Mouse (Mus musculus) liver, embryonic 11.5 days (tissue): Measurements from ENCODE around the gene Rbm25. TPM values are rescaled to one million over a fixed set of nuclear protein-coding genes. Genes with fewer than 3 reads are reported as not detected.
A peak's percentile ranks its signal among the peaks of the same experiment; 100 is the strongest.
"Not testable (repeated sequence)": the region's sequence is repeated elsewhere in the genome, so short reads cannot be mapped to it uniquely, and the experiment has no call there.

ENCODE experiments used
- ATAC-seq: fragments of 200-750 bp; cut with Nextera tagmentation; replicated peaks from 2 replicates; pipeline ENCODE4 v1.8.0; 2017; ENCODE audit warnings: moderate number of reproducible peaks, mild to moderate bottlenecking, moderate TSS enrichment, moderate library complexity; ENCODE audit not compliant: low FRiP score
- DNase-seq: peaks from one replicate; pipeline ENCODE4 v3.0.0-alpha.2; 2017; ENCODE audit warnings: low spot score
- H3K27ac ChIP-seq: fragments of 300-500 bp; sonication (generic); 2 replicates; pipeline ENCODE4 v1.5.1; 2014; ENCODE audit warnings: mild to moderate bottlenecking, low read depth, low read length, control low read depth
- H3K27me3 ChIP-seq: fragments of 300-500 bp; sonication (generic); replicated peaks from 2 replicates; pipeline ENCODE4 v1.6.1; 2014; ENCODE audit warnings: low read length, mixed read lengths; ENCODE audit not compliant: control insufficient read depth, insufficient read depth
- H3K36me3 ChIP-seq: fragments of 300-500 bp; sonication (generic); 2 replicates; pipeline ENCODE4 v1.6.1; 2014; ENCODE audit warnings: mild to moderate bottlenecking, low read length, moderate library complexity, mixed read lengths; ENCODE audit not compliant: control insufficient read depth, insufficient read depth
- H3K4me1 ChIP-seq: fragments of 300-500 bp; sonication (generic); replicated peaks from 2 replicates; pipeline ENCODE4 v1.6.1; 2014; ENCODE audit warnings: low read length, mixed read lengths; ENCODE audit not compliant: control insufficient read depth, insufficient read depth
- H3K4me2 ChIP-seq: fragments of 300-500 bp; sonication (generic); 2 replicates; pipeline ENCODE4 v1.6.1; 2014; ENCODE audit warnings: mild to moderate bottlenecking, control low read depth, moderate library complexity
- H3K4me3 ChIP-seq: fragments of 300-500 bp; sonication (generic); 2 replicates; pipeline ENCODE4 v1.5.1; 2014; ENCODE audit warnings: low read depth, low read length, control low read depth
- H3K9ac ChIP-seq: fragments of 300-500 bp; sonication (generic); 2 replicates; pipeline ENCODE4 v1.6.1; 2014; ENCODE audit warnings: low read depth, low read length, control low read depth
- H3K9me3 ChIP-seq: fragments of 300-500 bp; sonication (generic); 2 replicates; pipeline ENCODE4 v1.6.1; 2016; ENCODE audit warnings: low read length, inconsistent platforms, mixed read lengths; ENCODE audit not compliant: control insufficient read depth
- WGBS: fragments of 180-500 bp; shearing (Covaris S2); extraction: QIAGEN DNeasy Blood & Tissue Kit; methylation state at CpG from one replicate; pipeline ENCODE4 v1.1.7; 2014; 5-methylcytosine and 5-hydroxymethylcytosine counted together
- polyA plus RNA-seq: library from polyadenylated mRNA; unstranded; fragments of >200 nt; fragmentation: Nextera tagmentation; extraction: Ambion mirVana; gene quantifications from 2 replicates; pipeline ENCODE4 v1.2.1, GENCODE M21; 2014

Gene Rbm25
- polyA plus RNA-seq, 1 experiment from 2014 or later = 239 TPM

- 77% methylated on average over 2 of the region's 2 CpGs for WGBS
- Histone ChIP-seq H3K9me3 (no peaks in the 10 kb centered on the region), H3K4me2 (no peak overlapping the region), H3K4me1 (peaks cover 4% of the 10 kb centered on the region), H3K27ac (no peak overlapping the region), H3K27me3 (no peaks in the 10 kb centered on the region), H3K36me3 (no peaks in the 10 kb centered on the region; the same call in 1 of the 2 replicates), H3K9ac (no peak overlapping the region), H3K4me3 (no peak overlapping the region)
- DNase-seq (no peak), ATAC-seq (no peak)
These were observed 33.2 kb upstream of the Rbm25 start for GRCm38 (mm10) chr12:83597881-83598280.

- ATAC-seq (peak; percentile 58), DNase-seq (no peak)
- WGBS = 74% methylated on average over 5 of the region's 5 CpGs
- peaks cover 4% of the 10 kb centered on the region for H3K4me1 ChIP-seq
- H3K9ac ChIP-seq = no peak overlapping the region
- H3K4me3 ChIP-seq = no peak overlapping the region
- H3K27ac ChIP-seq = no peak overlapping the region
- no peaks in the 10 kb centered on the region for H3K36me3 ChIP-seq
- no peaks in the 10 kb centered on the region for H3K27me3 ChIP-seq
- no peak overlapping the region for H3K4me2 ChIP-seq
- H3K9me3 ChIP-seq = no peaks in the 10 kb centered on the region
These were observed 28.8 kb upstream of the Rbm25 start for GRCm38 (mm10) chr12:83602285-83602684.

- H3K36me3 ChIP-seq, ATAC-seq, H3K9ac ChIP-seq, DNase-seq, H3K27me3 ChIP-seq, H3K4me3 ChIP-seq, H3K4me2 ChIP-seq, H3K27ac ChIP-seq, H3K4me1 ChIP-seq, H3K9me3 ChIP-seq: not testable (repeated sequence)
- WGBS = 93% methylated on average over 2 of the region's 2 CpGs
These were observed 24.6 kb upstream of the Rbm25 start for GRCm38 (mm10) chr12:83606411-83606810.

GRCm38 (mm10) chr12:83617261-83617660, 13.8 kb upstream of the Rbm25 start:
- no peak for ATAC-seq

GRCm38 (mm10) chr12:83618981-83619380, 12.1 kb upstream of the Rbm25 start:
- Histone ChIP-seq H3K4me1 (no peaks in the 10 kb centered on the region), H3K9ac (no peak overlapping the region), H3K27me3 (no peaks in the 10 kb centered on the region), H3K4me2 (no peak overlapping the region), H3K4me3 (no peak overlapping the region), H3K36me3 (no peaks in the 10 kb centered on the region), H3K9me3 (no peaks in the 10 kb centered on the region), H3K27ac (no peak overlapping the region)
- ATAC-seq (no peak), DNase-seq (no peak)
- 71% methylated on average over 2 of the region's 2 CpGs for WGBS

More at GRCm38 (mm10) chr12:83617261-83617660, 13.8 kb upstream of the Rbm25 start:
- Histone ChIP-seq H3K9ac (no peak overlapping the region), H3K27ac (no peak overlapping the region), H3K4me2 (no peak overlapping the region), H3K36me3 (no peaks in the 10 kb centered on the region), H3K4me3 (no peak overlapping the region), H3K4me1 (no peaks in the 10 kb centered on the region), H3K27me3 (no peaks in the 10 kb centered on the region), H3K9me3 (no peaks in the 10 kb centered on the region)
- DNase-seq = no peak
- WGBS = 88% methylated on average over 5 of the region's 5 CpGs

- H3K9ac ChIP-seq, ATAC-seq, H3K4me1 ChIP-seq, H3K36me3 ChIP-seq, H3K27ac ChIP-seq, H3K9me3 ChIP-seq, DNase-seq, H3K27me3 ChIP-seq: not testable (repeated sequence)
- Histone ChIP-seq H3K4me2 (peak overlapping the region; percentile 45), H3K4me3 (peak overlapping the region; percentile 10; the same call in 1 of the 2 replicates)
- WGBS = 39% methylated on average over 23 of the region's 23 CpGs
These were observed 10.3 kb upstream of the Rbm25 start for GRCm38 (mm10) chr12:83620694-83621093.

GRCm38 (mm10) chr12:83622031-83622755, 8.8 kb upstream of the Rbm25 start:
- H3K36me3 ChIP-seq = no peaks in the 10 kb centered on the region
- ATAC-seq (no peak), DNase-seq (no peak)
- no peak overlapping the region for H3K4me3 ChIP-seq
- no peak overlapping the region for H3K9ac ChIP-seq
- no peak overlapping the region for H3K27ac ChIP-seq
- H3K4me1 ChIP-seq = no peaks in the 10 kb centered on the region
- no peaks in the 10 kb centered on the region for H3K9me3 ChIP-seq
- no peaks in the 10 kb centered on the region for H3K27me3 ChIP-seq
- H3K4me2 ChIP-seq = no peak overlapping the region
- 85% methylated on average over 6 of the region's 6 CpGs for WGBS

GRCm38 (mm10) chr12:83624321-83624720, 6.7 kb upstream of the Rbm25 start:
- H3K9ac ChIP-seq = no peak overlapping the region
- WGBS = 82% methylated on average over 1 of the region's 1 CpGs

More at GRCm38 (mm10) chr12:83624321-83624720, 6.7 kb upstream of the Rbm25 start:
- no peaks in the 10 kb centered on the region for H3K36me3 ChIP-seq
- DNase-seq (no peak), ATAC-seq (no peak)
- H3K4me3 ChIP-seq = no peak overlapping the region
- no peaks in the 10 kb centered on the region for H3K9me3 ChIP-seq
- H3K4me1 ChIP-seq = no peaks in the 10 kb centered on the region
- no peak overlapping the region for H3K4me2 ChIP-seq
- no peaks in the 10 kb centered on the region for H3K27me3 ChIP-seq
- H3K27ac ChIP-seq = no peak overlapping the region
